Mouse (Mus musculus) testis, adult 2 months (tissue): Measurements from ENCODE around the gene Syn2. TPM values are rescaled to one million over a fixed set of nuclear protein-coding genes. Genes with fewer than 3 reads are reported as not detected.

Experiments used
- H3K27ac ChIP-seq: fragments of 200-500 bp; 2 replicates; pipeline ENCODE4 v1.5.1; 2012; ENCODE audit warnings: low read depth, low read length; ENCODE audit not compliant: control insufficient read depth, insufficient read depth
- H3K27me3 ChIP-seq: fragments of 200-500 bp; 2 replicates; pipeline ENCODE4 v1.6.1; 2012; ENCODE audit warnings: mild to moderate bottlenecking, low read length, moderate library complexity; ENCODE audit not compliant: control insufficient read depth, insufficient read depth
- H3K36me3 ChIP-seq: fragments of 200-500 bp; 2 replicates; pipeline ENCODE4 v1.6.1; 2012; ENCODE audit warnings: mild to moderate bottlenecking, low read length; ENCODE audit not compliant: control insufficient read depth, insufficient read depth
- H3K4me1 ChIP-seq: fragments of 200-500 bp; 2 replicates; pipeline ENCODE4 v1.6.1; 2012; ENCODE audit warnings: low read length; ENCODE audit not compliant: control insufficient read depth, insufficient read depth
- H3K4me3 ChIP-seq: fragments of 200-500 bp; 2 replicates; pipeline ENCODE4 v1.5.1; 2012; ENCODE audit warnings: low read depth, mild to moderate bottlenecking, low read length, moderate library complexity, mixed read lengths; ENCODE audit not compliant: control insufficient read depth
- CTCF ChIP-seq: fragments of 200-500 bp; IDR thresholded peaks from 2 replicates; pipeline ENCODE4 v1.5.1; 2012; ENCODE audit warnings: low read depth, mild to moderate bottlenecking, inconsistent platforms, low read length, moderate library complexity; ENCODE audit not compliant: control insufficient read depth, insufficient read depth, insufficient replicate concordance
- POLR2A ChIP-seq: fragments of 200-500 bp; IDR thresholded peaks from 2 replicates; pipeline ENCODE4 v1.6.1; 2012; ENCODE audit warnings: low read depth, mild to moderate bottlenecking, inconsistent platforms, low read length, moderate library complexity; ENCODE audit not compliant: control insufficient read depth
- polyA plus RNA-seq: library from polyadenylated mRNA; depleted of rRNA; stranded (reverse); fragments of >200 nt; gene quantifications from 2 replicates; pipeline ENCODE4 v1.2.3, GENCODE M21; 2012

The Syn2 gene
- polyA plus RNA-seq, 1 experiment, result 9.2 TPM

- Histone ChIP-seq H3K27ac (no peak overlapping the region), H3K36me3 (no peaks in the 10 kb centered on the region), H3K4me3 (no peak overlapping the region), H3K4me1 (no peaks in the 10 kb centered on the region; the same call in 1 of the 2 replicates), H3K27me3 (no peaks in the 10 kb centered on the region)
- no peak for TF ChIP-seq POLR2A
- no peak for TF ChIP-seq CTCF
Observed at GRCm38 (mm10) chr6:115269561-115269960, 134.9 kb downstream of the Syn2 start.

GRCm38 (mm10) chr6:115270085-115270484, 135.4 kb downstream of the Syn2 start:
- no peaks in the 10 kb centered on the region for H3K36me3 ChIP-seq
- TF ChIP-seq POLR2A (no peak), CTCF (no peak)
- H3K4me1 ChIP-seq, result no peaks in the 10 kb centered on the region; the same call in 1 of the 2 replicates
- H3K27me3 ChIP-seq, result no peaks in the 10 kb centered on the region
- no peak overlapping the region for H3K27ac ChIP-seq
- no peak overlapping the region for H3K4me3 ChIP-seq

GRCm38 (mm10) chr6:115271326-115271725, 136.6 kb downstream of the Syn2 start:
- no peak overlapping the region for H3K4me3 ChIP-seq
- no peaks in the 10 kb centered on the region for H3K36me3 ChIP-seq
- H3K4me1 ChIP-seq, result no peaks in the 10 kb centered on the region
- TF ChIP-seq POLR2A (no peak), CTCF (no peak)
- H3K27ac ChIP-seq, result no peak overlapping the region
- no peaks in the 10 kb centered on the region for H3K27me3 ChIP-seq

DNA sequence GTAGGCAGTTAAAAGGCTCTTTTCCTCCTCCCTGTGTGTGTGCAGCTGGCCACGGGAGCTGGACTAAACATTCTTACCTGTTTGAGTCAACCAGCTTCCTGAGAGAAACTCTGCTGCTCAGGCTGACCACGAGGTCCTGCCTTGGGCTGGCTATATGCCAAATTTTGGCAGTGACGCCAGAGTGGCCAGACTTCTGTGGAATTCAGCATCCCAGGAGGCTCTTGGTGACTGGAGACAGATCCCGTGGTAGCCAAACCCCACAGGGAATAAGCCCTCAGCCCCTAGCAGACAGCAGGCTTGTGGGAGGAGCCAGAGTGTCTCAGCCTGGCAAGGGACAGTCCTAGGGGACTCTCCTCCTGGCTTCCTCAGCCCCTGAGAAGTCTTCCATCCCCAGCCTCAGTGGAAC, 137.2 kb downstream of the Syn2 start:
- TF ChIP-seq CTCF (no peak), POLR2A (no peak)

DNA sequence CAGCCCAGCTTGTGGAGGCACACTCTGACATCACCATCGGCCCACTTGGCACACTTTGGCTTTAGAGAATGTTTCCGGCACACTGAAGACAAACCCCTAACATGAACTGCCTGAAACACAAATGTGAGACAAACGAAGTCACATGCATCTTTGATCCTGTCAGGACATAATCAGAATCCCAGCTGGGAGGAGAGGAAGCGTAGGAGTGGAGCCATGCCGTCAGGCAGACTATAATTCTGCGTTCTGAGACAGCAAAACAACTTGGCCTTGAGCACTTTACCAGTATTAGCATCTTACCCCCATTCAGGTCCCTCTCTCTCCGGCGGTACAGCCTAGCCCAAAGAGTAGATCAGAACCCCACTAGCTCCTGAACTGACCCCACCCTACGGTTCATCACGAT, 138.6 kb downstream of the Syn2 start:
- no peaks in the 10 kb centered on the region for H3K36me3 ChIP-seq
- no peak overlapping the region for H3K4me3 ChIP-seq
- no peak overlapping the region for H3K27ac ChIP-seq
- no peaks in the 10 kb centered on the region for H3K4me1 ChIP-seq
- no peaks in the 10 kb centered on the region for H3K27me3 ChIP-seq
- no peak for TF ChIP-seq CTCF
- TF ChIP-seq POLR2A, result no peak

More for the DNA sequence above, 137.2 kb downstream of the Syn2 start:
- no peak overlapping the region for H3K27ac ChIP-seq
- H3K4me3 ChIP-seq, result no peak overlapping the region
- no peaks in the 10 kb centered on the region for H3K36me3 ChIP-seq
- no peaks in the 10 kb centered on the region for H3K27me3 ChIP-seq
- H3K4me1 ChIP-seq, result no peaks in the 10 kb centered on the region

DNA sequence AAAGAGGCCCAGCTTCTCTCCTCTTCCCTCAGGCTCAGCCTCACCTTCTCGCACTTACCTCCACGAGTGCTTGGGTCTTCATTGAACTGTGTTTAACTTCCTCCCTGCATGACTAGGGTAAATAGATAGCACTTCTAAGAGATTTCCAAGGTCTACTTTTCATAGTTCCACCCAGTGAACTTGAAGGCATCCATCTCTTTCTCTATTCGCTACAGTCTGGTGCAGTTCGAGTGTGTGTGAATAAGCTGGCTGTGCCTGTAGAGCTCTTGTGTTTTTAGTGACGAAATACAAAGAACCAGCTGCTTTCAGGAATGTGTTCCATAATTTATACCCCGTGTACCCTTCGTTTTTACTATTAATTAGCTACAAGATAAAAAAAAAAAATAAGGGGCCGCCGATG, 140.0 kb downstream of the Syn2 start:
- TF ChIP-seq POLR2A (no peak), CTCF (no peak)
- no peak overlapping the region for H3K27ac ChIP-seq
- H3K4me3 ChIP-seq, result no peak overlapping the region
- no peaks in the 10 kb centered on the region for H3K4me1 ChIP-seq
- no peaks in the 10 kb centered on the region for H3K27me3 ChIP-seq
- no peaks in the 10 kb centered on the region for H3K36me3 ChIP-seq

DNA sequence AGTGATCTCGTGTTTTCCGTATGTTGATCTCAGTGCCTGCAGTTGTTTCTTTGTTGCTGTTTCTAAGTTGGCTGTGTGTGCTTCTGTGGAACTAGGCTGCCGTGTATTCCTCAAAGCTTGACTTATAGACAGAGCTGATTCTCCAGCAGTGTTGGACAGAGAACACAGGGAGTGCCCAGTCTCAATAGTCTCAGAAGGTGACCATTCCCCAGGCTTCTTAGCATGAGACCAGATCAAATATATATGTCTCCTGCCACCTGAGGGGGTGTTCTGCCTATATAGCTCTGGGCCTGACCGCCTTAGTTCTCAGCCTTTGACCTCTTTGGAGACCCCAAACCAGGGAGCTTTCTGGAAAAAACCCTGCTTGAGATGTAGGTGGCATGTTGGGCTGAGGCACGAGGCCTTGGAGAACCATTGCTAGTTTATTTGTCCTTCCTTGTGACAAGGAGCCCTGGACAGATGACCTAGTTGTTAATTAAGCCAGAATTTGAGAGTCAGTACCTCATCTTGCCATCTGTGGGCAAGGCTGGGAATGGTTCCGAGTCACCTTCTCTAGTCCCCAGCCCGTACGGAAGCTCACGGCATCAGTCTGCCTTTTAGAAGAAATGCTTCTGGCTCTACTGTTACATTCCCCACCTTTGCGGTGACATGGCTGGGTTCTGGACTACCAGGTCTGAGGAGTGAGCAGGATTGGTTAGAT, 140.6 kb downstream of the Syn2 start:
- no peak overlapping the region for H3K27ac ChIP-seq
- no peak overlapping the region for H3K4me3 ChIP-seq
- TF ChIP-seq CTCF, result no peak
- no peak for TF ChIP-seq POLR2A

More for the DNA sequence above, 140.6 kb downstream of the Syn2 start:
- H3K36me3 ChIP-seq, result no peaks in the 10 kb centered on the region
- no peaks in the 10 kb centered on the region for H3K4me1 ChIP-seq
- no peaks in the 10 kb centered on the region for H3K27me3 ChIP-seq
